11 mouse cellular contexts compared by ENCODE assay signal in genomic region chr9:63658970-63659371, GRCm38 (mm10). TPM values are rescaled to one million over a fixed set of nuclear protein-coding genes. Genes with fewer than 3 reads are reported as not detected.
DNase-seq lines count a peak whose midpoint lies in the region; ATAC-seq lines count a peak whose summit lies in the region.
"Had no signal": no experiment of that assay in that cellular context is flagged by ENCODE, and none has a peak within 500 bp of the region (broad histone marks: within the 10 kb centered on the region; RNA-seq: fewer than 3 reads in every experiment).

No protein-coding gene starts in this region.

- H3K4me1 ChIP-seq in hindbrain, embryonic 15.5 days (replicated peaks), result peaks cover 28% of the 10 kb centered on the region
- no peaks in the 10 kb centered on the region for H3K4me1 ChIP-seq in hindbrain, embryonic 11.5 days (replicated peaks; ENCODE audit: control insufficient read depth, insufficient read depth, low read length)
- H3K4me1 ChIP-seq in intestine, embryonic 15.5 days (replicated peaks), result peaks cover 13% of the 10 kb centered on the region

- no peak overlapping the region for H3K4me2 ChIP-seq in hindbrain, embryonic 15.5 days
- H3K4me2 ChIP-seq in hindbrain, embryonic 11.5 days (replicated peaks; ENCODE audit: low read depth, low read length), result no peak overlapping the region
- no peak overlapping the region for H3K4me2 ChIP-seq in intestine, embryonic 15.5 days (replicated peaks)

- ATAC-seq in hindbrain, embryonic 15.5 days (ENCODE audit: low FRiP score, low read depth), result no peak
- no peak for ATAC-seq in hindbrain, embryonic 11.5 days (ENCODE audit: low FRiP score)
- no peak for ATAC-seq in intestine, embryonic 15.5 days
- ATAC-seq in CD4-positive, CD25-positive, alpha-beta regulatory T cell, adult 4 months, result no peak

- H3K36me3 ChIP-seq in hindbrain, embryonic 15.5 days, result no peaks in the 10 kb centered on the region
- no peaks in the 10 kb centered on the region for H3K36me3 ChIP-seq in hindbrain, embryonic 11.5 days (ENCODE audit: control insufficient read depth, insufficient read depth, low read length)
- H3K36me3 ChIP-seq in intestine, embryonic 15.5 days, result 0 out of 2 replicates have a peak, but pooled peaks cover 6% of the 10 kb centered on the region

- 52% methylated on average over 5 of the region's 5 CpGs for WGBS in hindbrain, embryonic 15.5 days
- 86% methylated on average over 5 of the region's 5 CpGs for WGBS in hindbrain, embryonic 11.5 days
- WGBS in intestine, embryonic 15.5 days, result 92% methylated on average over 5 of the region's 5 CpGs

- no peaks in the 10 kb centered on the region for H3K9me3 ChIP-seq in hindbrain, embryonic 15.5 days
- H3K9me3 ChIP-seq in hindbrain, embryonic 11.5 days (ENCODE audit: control insufficient read depth, low read length), result no peaks in the 10 kb centered on the region
- H3K9me3 ChIP-seq in intestine, embryonic 15.5 days, result no peaks in the 10 kb centered on the region
- H3K9me3 ChIP-seq: G1E had no signal

- no peak overlapping the region for H3K4me3 ChIP-seq in hindbrain, embryonic 15.5 days
- H3K4me3 ChIP-seq in hindbrain, embryonic 11.5 days (ENCODE audit: low read depth, low read length), result no peak overlapping the region
- H3K4me3 ChIP-seq in intestine, embryonic 15.5 days (replicated peaks), result no peak overlapping the region

- H3K9ac ChIP-seq in hindbrain, embryonic 15.5 days, result no peak overlapping the region
- H3K9ac ChIP-seq in hindbrain, embryonic 11.5 days (ENCODE audit: low read depth, low read length), result no peak overlapping the region
- H3K9ac ChIP-seq in intestine, embryonic 15.5 days, result no peak overlapping the region

- H3K27ac ChIP-seq in hindbrain, embryonic 15.5 days (replicated peaks), result peak overlapping the region; percentile 37; the same call in 1 of the 2 replicates
- no peak overlapping the region for H3K27ac ChIP-seq in hindbrain, embryonic 11.5 days (ENCODE audit: low read depth, low read length)
- H3K27ac ChIP-seq in intestine, embryonic 15.5 days, result no peak overlapping the region
- H3K27ac ChIP-seq: macrophage had no signal

- no peak for DNase-seq in hindbrain, embryonic 11.5 days (ENCODE audit: low spot score)
- DNase-seq in brain, adult 2 months (ENCODE audit: low read depth, low spot score), result peak; percentile 89
- DNase-seq in cerebellum, adult 9-10 months, result peak; percentile 90
- DNase-seq in kidney, postnatal 10 days, result peak; percentile 47
- DNase-seq in urinary bladder, adult 18-20 months (ENCODE audit: low spot score in 2 of 2), result no peak
- DNase-seq: layer of hippocampus, postnatal 36 days had no signal

- H3K27me3 ChIP-seq in hindbrain, embryonic 15.5 days, result no peaks in the 10 kb centered on the region
- no peaks in the 10 kb centered on the region for H3K27me3 ChIP-seq in hindbrain, embryonic 11.5 days (ENCODE audit: control insufficient read depth, insufficient read depth, low read length)
- no peaks in the 10 kb centered on the region for H3K27me3 ChIP-seq in intestine, embryonic 15.5 days (replicated peaks)

RNA-seq across cellular contexts. Expression of gene Aagab, which starts 56.5 kb away (rescaled TPM):
- polyA plus RNA-seq in hindbrain, embryonic 15.5 days (2015; fragmentation: Nextera tagmentation; extraction: Ambion mirVana), result 61.5 and 64.0 TPM in 2 replicates
- polyA plus RNA-seq in hindbrain, embryonic 11.5 days (2014; fragmentation: Nextera tagmentation; extraction: Ambion mirVana), result 55.4 and 56.8 TPM in 2 replicates
- polyA plus RNA-seq in intestine, embryonic 15.5 days (2015; fragmentation: Nextera tagmentation; extraction: Ambion mirVana), result 27.2 and 28.2 TPM in 2 replicates
- 10 to 100 TPM; 47.6 to 54.6 TPM for polyA plus RNA-seq in CD4-positive, CD25-positive, alpha-beta regulatory T cell, adult 4 months (2017; shearing (Covaris generic))

RNA-seq across cellular contexts. Expression of gene Iqch, which starts 56.7 kb away (rescaled TPM):
- polyA plus RNA-seq in hindbrain, embryonic 15.5 days (2015; fragmentation: Nextera tagmentation; extraction: Ambion mirVana), result 0.13 and 0.22 TPM in 2 replicates
- polyA plus RNA-seq in hindbrain, embryonic 11.5 days (2014; fragmentation: Nextera tagmentation; extraction: Ambion mirVana), result 0.32 TPM in 1 of 2 replicates, not detected in the other
- polyA plus RNA-seq in intestine, embryonic 15.5 days (2015; fragmentation: Nextera tagmentation; extraction: Ambion mirVana), result 0.08 and 0.14 TPM in 2 replicates
- polyA plus RNA-seq in CD4-positive, CD25-positive, alpha-beta regulatory T cell, adult 4 months (2017; shearing (Covaris generic)), result under 1 TPM in 1 of 2 experiments, not detected in 1; 0.17 TPM
- polyA plus RNA-seq: G1E, macrophage had no signal

Comparison
In these comparisons a context has a peak if more than half of its experiments do, and no peak if none do; other contexts are left out.
1. DNase-seq: peak in brain, adult 2 months (single experiment), cerebellum, adult 9-10 months (single experiment) and kidney, postnatal 10 days (single experiment); none in hindbrain, embryonic 11.5 days (single experiment) and urinary bladder, adult 18-20 months (0 of 2).